Mouse (Mus musculus) right cerebral cortex, adult 2 months (tissue): Measurements from ENCODE around the gene Catip.
"Not testable (repeated sequence)": the region's sequence is repeated elsewhere in the genome, so short reads cannot be mapped to it uniquely, and the experiment has no call there.

Source experiments
- DNase-seq, 2 experiments: peaks; one replicate each; pipeline ENCODE4 v3.0.0; 2021 to 2022; ENCODE audit warnings: low spot score in 2 of 2

Catip gene

GRCm38 (mm10) chr1:74384525-74384924, 22.6 kb downstream of the Catip start:
- no peak for DNase-seq

- DNase-seq = no peak
These were observed 23.2 kb downstream of the Catip start for GRCm38 (mm10) chr1:74385064-74385463.

DNA sequence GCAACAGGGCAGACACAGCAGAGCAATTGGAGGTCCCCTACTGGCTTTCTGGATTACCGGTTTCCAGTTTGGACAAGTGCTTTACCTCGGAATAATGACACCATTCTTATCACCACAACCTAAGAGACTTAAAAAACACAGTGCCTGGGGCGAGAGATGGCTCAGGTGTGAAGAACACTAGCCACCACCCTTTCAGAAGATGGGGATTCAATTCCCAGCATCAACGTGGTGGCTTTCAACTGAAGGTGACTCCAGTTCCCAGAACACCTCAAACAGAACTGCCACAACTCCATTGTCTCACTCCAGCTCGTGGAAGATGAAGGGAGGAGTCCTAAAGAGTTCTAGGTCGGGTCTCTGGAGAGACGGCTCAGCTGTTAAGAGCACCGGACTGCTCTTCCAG, 23.6 kb downstream of the Catip start:
- no peak for DNase-seq

DNA sequence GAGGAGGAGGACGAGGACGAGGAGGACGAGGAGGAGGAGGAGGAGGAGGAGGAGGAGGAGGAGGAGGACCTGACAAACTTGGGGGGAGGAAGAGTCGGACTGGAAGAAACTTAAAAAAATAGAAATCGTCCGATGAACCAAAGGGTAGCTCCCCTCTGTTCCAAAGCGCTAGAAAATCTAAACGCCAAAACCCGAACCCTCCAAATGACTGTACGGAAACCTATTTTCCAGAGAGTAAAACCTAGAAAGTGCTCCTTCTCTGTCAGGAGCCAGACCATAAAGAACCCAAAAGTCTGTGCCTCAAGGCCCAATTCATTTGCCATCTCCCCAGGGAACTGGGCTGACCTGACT, 24.4 kb downstream of the Catip start:
- no peak for DNase-seq

- peak; percentile 93 to 94 for DNase-seq
These were observed 24.9 kb downstream of the Catip start for GRCm38 (mm10) chr1:74386714-74387385.

GRCm38 (mm10) chr1:74387386-74387988, 25.6 kb downstream of the Catip start:
- DNase-seq = no peak

- no peak for DNase-seq
These were observed 26.6 kb downstream of the Catip start for GRCm38 (mm10) chr1:74388398-74388920.

DNA sequence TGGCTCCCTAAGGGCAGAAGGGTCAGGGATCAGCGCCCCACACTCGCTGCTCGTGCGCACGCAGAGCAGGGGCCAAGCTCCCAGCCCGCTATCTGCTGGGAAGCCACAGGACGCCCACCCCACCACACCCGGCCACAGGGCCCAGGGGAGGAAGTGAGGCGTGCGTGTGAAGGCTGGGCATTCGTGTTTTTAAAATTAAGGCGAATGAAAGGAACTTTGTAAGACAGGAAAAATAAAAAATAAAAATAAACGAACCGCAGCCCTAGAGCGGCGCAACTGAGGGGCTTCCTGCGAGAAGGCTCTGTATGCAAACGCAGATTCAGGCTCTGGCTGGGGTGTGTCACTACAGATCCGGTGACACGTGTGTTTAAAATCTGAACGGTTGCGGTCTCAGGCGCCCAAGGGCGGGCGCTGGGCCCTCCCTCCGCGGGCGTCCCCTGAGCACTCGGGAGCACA, 28.0 kb downstream of the Catip start:
- no peak for DNase-seq

DNA sequence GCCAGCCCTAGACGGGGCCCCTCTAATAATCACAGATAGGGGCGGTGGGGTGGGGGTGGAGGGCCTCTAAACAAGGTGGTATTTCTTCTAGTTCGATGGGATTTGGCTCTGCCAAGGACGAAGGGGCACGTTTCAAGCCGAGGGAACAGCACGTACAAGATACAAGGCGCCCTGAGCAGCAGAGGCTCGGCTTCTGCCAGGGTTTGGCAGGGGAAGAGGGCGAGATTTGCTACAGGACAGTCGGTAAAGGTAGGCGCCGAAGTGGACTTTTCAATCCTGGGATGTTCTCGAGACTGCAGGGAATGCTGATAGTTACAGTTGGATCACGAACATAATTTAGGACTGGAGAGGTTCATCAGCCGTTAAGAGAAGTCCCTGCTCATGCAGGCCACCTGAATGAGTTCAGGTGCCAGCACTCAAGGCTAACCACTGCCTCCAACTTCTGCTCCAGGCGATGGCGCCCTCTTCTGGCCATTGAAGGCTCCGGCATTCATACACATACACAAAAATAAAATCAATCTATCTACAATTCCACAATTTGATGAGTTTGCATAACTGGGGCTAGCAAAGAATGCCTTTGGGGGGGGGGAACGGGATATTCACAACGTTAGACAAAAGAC, 28.5 kb downstream of the Catip start:
- no peak for DNase-seq

DNA sequence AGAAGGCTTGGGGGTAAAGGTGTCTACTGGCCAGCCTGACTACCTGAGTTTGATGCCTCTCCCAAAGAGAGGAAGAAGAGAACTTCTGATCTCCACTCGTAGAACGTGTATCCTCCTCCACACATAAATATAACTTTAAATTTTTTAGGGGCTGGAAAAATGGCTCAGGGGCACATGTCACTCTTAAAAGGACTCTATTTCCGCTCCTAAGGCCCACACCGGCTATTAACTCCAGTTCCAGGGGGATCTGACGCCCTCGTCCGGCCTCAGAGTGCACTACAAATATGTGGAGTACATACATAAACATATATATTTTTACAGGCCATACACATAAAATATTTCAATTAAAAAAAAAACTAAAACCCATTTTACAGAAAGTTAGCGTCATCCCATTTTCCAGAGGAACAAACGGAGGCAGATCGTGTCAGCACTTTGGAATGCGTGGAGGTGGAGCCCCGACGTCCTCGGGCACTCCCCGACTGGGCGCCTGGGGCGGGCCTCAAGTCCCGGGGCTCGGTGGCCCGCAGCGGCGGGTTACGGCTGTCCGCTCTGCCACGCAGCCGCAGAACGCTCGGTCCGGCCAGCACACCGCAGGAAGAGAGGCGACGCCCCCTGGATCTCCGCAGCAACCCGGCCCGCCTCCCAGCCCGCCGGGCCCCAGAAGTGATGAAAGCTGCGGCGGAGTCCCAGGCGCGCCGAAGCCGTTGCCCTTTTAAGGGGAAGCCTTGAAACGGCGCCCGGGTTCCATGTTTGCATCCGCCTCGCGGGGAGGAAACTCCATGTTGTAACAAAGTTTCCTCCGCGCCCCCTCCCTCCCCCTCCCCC, 29.2 kb downstream of the Catip start, which contains the start of gene Ctdsp1:
Gene Ctdsp1, plus strand, starts transcription at position 586 of the 825 bp plus-strand sequence.
- peak; percentile 95 to 96 for DNase-seq

DNA sequence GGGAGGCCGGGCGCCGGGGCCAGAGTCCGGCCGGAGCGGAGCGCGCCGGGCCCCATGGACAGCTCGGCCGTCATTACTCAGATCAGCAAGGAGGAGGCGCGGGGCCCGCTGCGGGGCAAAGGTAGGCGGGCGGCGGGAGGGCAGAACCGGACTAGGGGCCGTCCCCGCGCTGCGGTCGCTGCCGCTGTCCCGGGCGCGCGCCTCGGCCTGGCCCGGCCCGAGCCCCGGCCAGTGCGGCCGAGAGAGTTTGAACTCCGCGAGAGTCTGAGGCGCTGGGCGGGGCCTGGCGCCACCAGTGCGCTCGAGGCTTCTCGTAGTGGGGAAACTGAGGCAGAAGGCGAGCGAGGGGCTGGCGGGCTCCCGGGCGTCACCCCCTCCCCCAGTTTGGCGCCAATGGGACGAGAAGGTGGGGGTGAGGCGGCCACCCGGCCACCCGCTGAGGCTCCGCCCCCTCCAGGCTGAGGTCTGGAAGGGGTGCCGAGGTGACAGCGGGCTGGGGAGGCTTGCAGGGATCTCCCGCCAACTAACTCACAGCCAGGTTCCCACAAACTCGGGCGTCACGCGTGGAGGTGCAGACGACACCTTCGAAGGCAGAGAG, 30.0 kb downstream of the Catip start:
- no peak for DNase-seq

DNA sequence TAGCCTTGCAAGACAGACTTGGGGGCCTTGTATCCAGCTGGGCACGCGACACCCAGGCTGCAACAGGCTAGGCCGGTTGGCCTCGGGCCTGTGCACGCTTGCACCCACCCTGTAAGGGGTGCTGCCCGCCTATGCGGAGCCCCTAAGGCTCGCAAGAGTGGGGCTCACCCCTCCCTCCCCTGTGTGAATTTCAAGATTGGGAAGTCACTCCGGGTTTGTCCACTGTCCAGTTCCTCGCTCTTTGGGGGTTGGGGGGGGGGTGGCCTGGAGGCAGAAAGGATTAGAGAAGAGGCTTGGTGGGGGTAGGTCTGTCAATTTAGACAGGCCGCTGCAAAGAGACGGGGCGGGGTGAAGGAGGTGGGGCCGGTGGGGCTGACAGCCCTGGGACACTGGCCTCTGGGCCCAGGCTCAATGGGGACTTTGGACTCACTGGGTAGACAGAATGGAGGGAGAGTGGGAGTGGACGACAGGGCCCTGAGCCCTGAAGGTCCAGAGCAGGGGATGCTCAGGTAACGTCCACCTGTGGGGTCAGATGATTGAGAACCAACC, 30.6 kb downstream of the Catip start:
- no peak for DNase-seq

- DNase-seq = no peak
These were observed 31.1 kb downstream of the Catip start for GRCm38 (mm10) chr1:74393010-74393409.

- no peak for DNase-seq
These were observed 31.8 kb downstream of the Catip start for GRCm38 (mm10) chr1:74393697-74394096.

- no peak for DNase-seq
These were observed 32.4 kb downstream of the Catip start for GRCm38 (mm10) chr1:74394311-74394710.

DNA sequence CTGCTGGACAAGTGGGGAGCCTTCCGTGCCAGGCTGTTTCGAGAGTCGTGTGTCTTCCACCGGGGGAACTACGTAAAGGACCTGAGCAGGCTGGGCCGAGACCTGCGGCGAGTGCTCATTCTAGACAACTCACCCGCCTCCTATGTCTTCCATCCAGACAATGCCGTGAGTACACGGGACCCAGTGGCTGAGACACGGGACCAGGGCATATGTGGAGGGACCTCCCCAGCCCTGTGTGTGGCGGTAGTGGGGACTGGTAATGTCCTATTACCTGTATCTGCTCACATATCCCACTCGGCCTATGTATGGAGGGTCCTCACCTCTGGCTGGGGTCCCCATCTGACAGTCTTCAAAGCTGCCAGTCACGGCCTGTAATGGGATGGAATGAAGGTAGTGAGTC, 33.0 kb downstream of the Catip start:
- no peak for DNase-seq

DNA sequence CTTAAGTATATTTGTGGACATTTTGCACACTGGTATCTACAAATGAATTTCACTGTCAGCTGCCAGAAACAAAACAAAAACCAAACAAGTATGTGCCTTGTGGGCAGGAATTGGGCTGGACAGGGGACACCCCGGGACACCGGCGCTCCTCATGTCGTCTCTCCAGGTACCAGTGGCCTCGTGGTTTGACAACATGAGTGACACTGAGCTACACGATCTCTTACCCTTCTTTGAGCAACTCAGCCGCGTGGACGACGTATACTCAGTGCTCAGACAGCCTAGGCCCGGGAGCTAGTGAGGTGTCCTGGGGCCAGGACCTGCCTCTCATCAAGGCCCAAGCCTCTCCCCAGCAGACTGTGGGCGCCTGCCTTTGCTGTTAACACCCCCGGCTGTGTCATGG, 33.4 kb downstream of the Catip start:
- DNase-seq = no peak

DNA sequence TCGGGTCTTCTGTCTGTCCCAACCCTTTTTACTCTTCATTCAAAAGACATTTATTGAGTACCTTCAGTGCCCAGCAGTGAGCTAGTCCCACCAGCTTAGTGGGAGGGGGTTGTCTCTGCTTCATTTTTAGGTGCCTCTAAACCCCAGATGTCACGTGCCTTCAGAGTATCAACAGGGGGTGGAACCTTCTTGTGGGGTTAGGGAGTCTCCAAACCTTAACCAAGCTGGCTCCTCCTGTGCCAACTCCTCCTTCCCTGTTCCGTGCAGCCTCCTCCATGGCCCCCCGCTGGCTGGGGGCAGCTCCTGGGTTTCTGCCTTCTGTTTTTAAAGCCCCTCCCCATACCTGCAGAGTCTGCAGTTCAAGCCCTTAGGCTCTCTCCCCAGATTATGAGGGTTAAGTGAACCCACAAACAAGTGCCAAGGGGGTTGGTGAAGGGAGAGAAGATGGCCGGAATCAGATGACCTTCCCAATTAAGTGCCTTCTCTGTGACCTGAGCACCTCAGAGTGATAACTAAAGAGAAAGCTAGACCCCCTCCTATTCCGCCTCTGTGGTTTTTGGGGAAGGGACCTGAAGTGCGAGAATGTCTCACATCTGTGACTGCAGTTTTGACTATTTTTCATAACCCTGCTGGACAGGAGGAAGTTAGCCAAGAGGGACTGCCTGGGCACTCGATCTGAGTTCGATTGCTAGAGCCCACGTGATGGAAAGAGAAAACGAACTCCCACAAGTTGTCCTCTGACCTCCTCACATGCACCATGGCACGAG, 34.7 kb downstream of the Catip start:
- not testable (repeated sequence) for DNase-seq

GRCm38 (mm10) chr1:74397268-74397918, 35.5 kb downstream of the Catip start:
- DNase-seq = peak; percentile 79 to 86

DNA sequence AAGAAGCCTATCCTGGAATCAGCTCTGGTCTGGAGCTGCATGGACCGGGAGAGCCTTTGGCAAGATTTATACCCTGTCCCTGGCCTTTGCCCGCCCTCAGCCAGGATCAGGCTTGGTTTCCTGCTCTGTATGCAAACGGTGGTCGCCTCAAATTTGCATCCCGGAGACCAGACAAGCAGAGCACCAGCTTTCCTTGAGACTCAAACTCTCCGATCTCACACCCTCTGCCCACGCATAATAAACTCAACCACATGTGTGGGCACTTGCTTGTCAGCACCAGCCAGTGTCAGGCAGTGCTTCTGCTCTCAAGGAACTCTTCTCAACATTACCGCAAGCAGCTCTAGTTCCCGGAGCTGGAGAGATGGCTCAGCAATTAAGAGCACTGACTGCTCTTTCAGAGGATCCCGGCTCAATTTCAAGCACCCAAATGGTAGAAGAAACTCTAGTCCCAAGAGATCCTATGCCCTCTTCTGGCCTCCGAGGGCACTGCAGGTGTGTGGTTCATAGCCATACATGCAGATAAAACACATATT, 36.1 kb downstream of the Catip start:
- DNase-seq = peak; percentile 67 to 70
